Mouse (Mus musculus): ENCODE measurements at regions not wholly inside any gene's neighbourhood (a gene's known extent, or its start where the extent isn't known, plus 50 kb on each side); places are given as distances from the start of the nearest gene placed in this dataset.

DNA sequence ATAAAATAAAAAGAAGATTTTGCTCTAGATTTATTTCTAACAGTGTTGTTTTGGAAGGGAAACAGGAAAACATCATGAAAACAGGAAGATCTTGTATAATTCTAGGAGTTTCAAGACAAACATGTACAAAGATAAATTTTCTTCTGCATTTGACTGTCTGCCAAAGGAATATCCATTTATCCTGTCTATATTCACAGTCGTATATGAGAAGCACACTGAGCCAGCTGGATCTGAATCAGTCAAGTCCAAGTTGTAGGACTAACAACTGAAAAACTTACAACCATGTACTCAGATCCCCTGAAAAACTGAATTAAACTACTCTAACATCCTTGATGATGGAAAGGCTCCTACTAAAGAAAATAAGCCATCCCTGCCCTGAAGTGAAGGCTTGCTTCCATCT lies 348.2 kb downstream of the Mllt3 start:
- TF ChIP-seq CTCF (IDR thresholded peaks at IDR 0.05; ENCODE audit: extremely low read depth, insufficient read depth, low read length): no peak
- no peak for TF ChIP-seq POLR2A (IDR thresholded peaks at IDR 0.05; ENCODE audit: extremely low read depth, insufficient read depth, low read length)
